Mouse (Mus musculus): ENCODE data around the gene Dnajc4.

DNA sequence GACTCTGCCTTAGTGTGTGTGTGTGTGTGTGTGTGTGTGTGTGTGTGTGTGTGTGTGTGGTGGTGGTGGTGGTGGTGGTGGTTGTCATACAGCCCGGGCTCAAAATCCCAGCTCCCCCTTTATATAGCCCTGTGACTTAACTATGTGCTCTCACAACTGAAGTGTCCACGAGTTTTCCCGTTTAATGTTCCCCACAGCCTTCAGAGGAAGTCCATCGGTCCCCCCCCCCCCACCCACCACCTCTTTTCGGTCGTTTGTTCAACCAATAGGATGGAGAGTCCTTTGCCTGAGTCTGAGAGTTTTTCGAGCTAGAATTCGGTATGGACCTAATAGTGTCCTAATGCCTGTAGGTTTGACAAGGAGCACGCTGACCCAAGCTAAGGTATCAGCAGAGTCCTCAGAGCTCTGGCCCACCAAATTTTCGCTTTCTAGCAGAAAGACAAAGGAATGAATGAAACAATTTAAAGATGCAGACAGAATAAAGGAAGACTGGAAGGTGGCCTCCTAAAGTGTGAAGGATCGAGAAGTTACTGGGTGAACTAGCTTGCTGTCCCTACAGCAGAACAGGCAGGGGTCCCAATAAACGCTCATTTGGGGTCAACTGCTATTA is 18.7 kb downstream of the Dnajc4 start:
- TF ChIP-seq CTCF (IDR thresholded peaks at IDR 0.05) (no peak), EP300 (IDR thresholded peaks at IDR 0.05; ENCODE audit: insufficient read depth, low read depth, low read length) (no peak)
